In the genomic region with DNA sequence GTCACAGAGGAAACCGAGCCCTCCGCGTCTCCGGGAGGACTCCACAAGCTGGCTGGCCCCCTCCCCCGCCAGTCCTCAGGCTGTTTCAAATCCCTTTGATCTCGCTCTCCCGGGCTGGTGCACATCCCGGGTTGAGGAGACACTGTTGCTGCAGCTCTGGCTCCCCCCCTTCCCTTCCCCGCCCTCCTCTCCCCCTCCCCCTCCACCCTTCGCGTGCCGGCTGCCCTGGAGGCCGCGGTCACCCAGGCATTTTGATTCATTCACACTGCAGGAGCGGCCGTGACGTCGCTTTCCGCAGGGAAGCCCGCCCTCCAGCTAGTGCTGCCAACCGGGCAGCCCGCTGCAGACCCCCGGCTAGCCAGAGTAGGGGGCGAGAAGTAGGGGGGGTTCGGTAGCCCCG, we compare ENCODE assay signal across 9 mouse cellular contexts. TPM values are rescaled to one million over a fixed set of nuclear protein-coding genes. Genes with fewer than 3 reads are reported as not detected.
DNase-seq lines count a peak whose midpoint lies in the region; ATAC-seq and TF ChIP-seq lines count a peak whose summit lies in the region.
"Had no signal": no experiment of that assay in that cellular context is flagged by ENCODE, and none has a peak within 500 bp of the region (broad histone marks: within the 10 kb centered on the region; RNA-seq: fewer than 3 reads in every experiment).

No protein-coding gene starts in this region.

- TF ChIP-seq CTCF in ES-Bruce4 (IDR thresholded peaks at IDR 0.05; ENCODE audit: low read depth, low read length), result no peak

- H3K4me1 ChIP-seq in ES-Bruce4 (ENCODE audit: control insufficient read depth, insufficient read depth, low read length), result no peaks in the 10 kb centered on the region
- H3K4me1 ChIP-seq in forebrain, embryonic 15.5 days, result peaks cover 28% of the 10 kb centered on the region
- H3K4me1 ChIP-seq in limb, embryonic 10.5 days, result peaks cover 40% of the 10 kb centered on the region
- peaks cover 13% of the 10 kb centered on the region for H3K4me1 ChIP-seq in neural tube, embryonic 14.5 days (ENCODE audit: control insufficient read depth, insufficient read depth, low read length)

- peak overlapping the region; percentile 88 for H3K4me2 ChIP-seq in forebrain, embryonic 15.5 days (replicated peaks)
- H3K4me2 ChIP-seq in neural tube, embryonic 14.5 days (ENCODE audit: low read depth, low read length), result peak overlapping the region; percentile 59

- TF ChIP-seq POLR2A in ES-Bruce4 (IDR thresholded peaks at IDR 0.05; ENCODE audit: insufficient read depth, low read length), result no peak

- H3K27me3 ChIP-seq in ES-Bruce4 (ENCODE audit: control insufficient read depth, insufficient read depth, low read length, poor library complexity, severe bottlenecking), result peaks cover 48% of the 10 kb centered on the region
- H3K27me3 ChIP-seq in forebrain, embryonic 15.5 days, result peaks cover 78% of the 10 kb centered on the region
- peaks cover 100% of the 10 kb centered on the region for H3K27me3 ChIP-seq in limb, embryonic 10.5 days (ENCODE audit: low read depth, poor library complexity, severe bottlenecking)
- peaks cover 66% of the 10 kb centered on the region for H3K27me3 ChIP-seq in neural tube, embryonic 14.5 days (ENCODE audit: control insufficient read depth, insufficient read depth, low read length)

- ATAC-seq in forebrain, embryonic 15.5 days (replicated peaks), result peak; percentile 71
- ATAC-seq in neural tube, embryonic 14.5 days (ENCODE audit: low read depth), result peak; percentile 60

- no peak overlapping the region for H3K27ac ChIP-seq in ES-Bruce4 (ENCODE audit: insufficient read depth, low read length)
- no peak overlapping the region for H3K27ac ChIP-seq in forebrain, embryonic 15.5 days (replicated peaks)
- 0 out of 2 replicates have a peak overlapping the region, but pooled peaks have one; percentile 23 for H3K27ac ChIP-seq in limb, embryonic 10.5 days
- no peak overlapping the region for H3K27ac ChIP-seq in neural tube, embryonic 14.5 days (ENCODE audit: low read depth, low read length)

- peak; percentile 33 to 42 for DNase-seq in cerebellum, postnatal 10 days
- DNase-seq in cerebellum, postnatal 25 days, result no peak
- DNase-seq in limb, embryonic 10.5 days (ENCODE audit: low spot score), result peak; percentile 79
- DNase-seq in gastrocnemius, adult 8-10 months (ENCODE audit: low spot score in 2 of 2), result no peak
- DNase-seq in urinary bladder, postnatal 36 days (ENCODE audit: low spot score in 2 of 2), result no peak

- peak overlapping the region; percentile 61 for H3K4me3 ChIP-seq in ES-Bruce4 (ENCODE audit: low read depth, low read length)
- peak overlapping the region; percentile 47 for H3K4me3 ChIP-seq in forebrain, embryonic 15.5 days
- peak overlapping the region; percentile 63 for H3K4me3 ChIP-seq in limb, embryonic 10.5 days
- peak overlapping the region; percentile 29 for H3K4me3 ChIP-seq in neural tube, embryonic 14.5 days (ENCODE audit: low read depth, low read length)

- H3K36me3 ChIP-seq in ES-Bruce4 (ENCODE audit: control insufficient read depth, insufficient read depth, low read length, poor library complexity, severe bottlenecking), result no peaks in the 10 kb centered on the region
- no peaks in the 10 kb centered on the region for H3K36me3 ChIP-seq in forebrain, embryonic 15.5 days
- no peaks in the 10 kb centered on the region for H3K36me3 ChIP-seq in limb, embryonic 10.5 days
- H3K36me3 ChIP-seq in neural tube, embryonic 14.5 days (ENCODE audit: control insufficient read depth, insufficient read depth, low read length), result no peaks in the 10 kb centered on the region

- no peaks in the 10 kb centered on the region for H3K9me3 ChIP-seq in ES-Bruce4 (replicated peaks; ENCODE audit: control insufficient read depth, insufficient read depth, low read length, poor library complexity, severe bottlenecking)
- H3K9me3 ChIP-seq in forebrain, embryonic 15.5 days, result no peaks in the 10 kb centered on the region
- H3K9me3 ChIP-seq in limb, embryonic 10.5 days (replicated peaks), result no peaks in the 10 kb centered on the region
- no peaks in the 10 kb centered on the region for H3K9me3 ChIP-seq in neural tube, embryonic 14.5 days (ENCODE audit: control insufficient read depth, low read length)

- no peak for TF ChIP-seq EP300 in ES-Bruce4 (IDR thresholded peaks at IDR 0.05; ENCODE audit: insufficient read depth, low read depth, low read length)

- H3K9ac ChIP-seq in ES-Bruce4 (ENCODE audit: low read depth, poor library complexity, severe bottlenecking), result peak overlapping the region; percentile 32; the same call in 1 of the 2 replicates
- peak overlapping the region; percentile 32; the same call in 1 of the 2 replicates for H3K9ac ChIP-seq in forebrain, embryonic 15.5 days (replicated peaks)
- 0 out of 2 replicates have a peak overlapping the region, but pooled peaks have one; percentile 7 for H3K9ac ChIP-seq in neural tube, embryonic 14.5 days (replicated peaks; ENCODE audit: low read depth, low read length)

- WGBS in forebrain, embryonic 15.5 days, result under 1% methylated on average over 26 of the region's 26 CpGs
- under 1% methylated on average over 26 of the region's 26 CpGs for WGBS in limb, embryonic 10.5 days
- WGBS in neural tube, embryonic 14.5 days, result under 1% methylated on average over 23 of the region's 26 CpGs

RNA-seq across cellular contexts. Expression of a gene that starts 9.5 kb away (rescaled TPM):
- polyA plus RNA-seq in ES-Bruce4 (2011; ENCODE audit: insufficient read depth, insufficient read length, low read depth, missing spikeins), result not detected in 2 replicates
- 0.33 TPM in 1 of 2 replicates, not detected in the other for polyA plus RNA-seq in forebrain, embryonic 15.5 days (2015; fragmentation: Nextera tagmentation; extraction: Ambion mirVana)
- polyA plus RNA-seq in limb, embryonic 10.5 days (2016; fragmentation: Nextera tagmentation; extraction: Ambion mirVana), result 0.23 TPM in 1 of 2 replicates, not detected in the other
- polyA plus RNA-seq in neural tube, embryonic 14.5 days (2014; fragmentation: Nextera tagmentation; extraction: Ambion mirVana), result 4.7 and 5.8 TPM in 2 replicates
- not detected for total RNA-seq in gastrocnemius, adult 8-10 months (2022)
- total RNA-seq: heart, postnatal 14 days had no signal

Comparison
In these comparisons a context has a peak if more than half of its experiments do, and no peak if none do; other contexts are left out.
1. DNase-seq: peak in cerebellum, postnatal 10 days (2 of 2) and limb, embryonic 10.5 days (single experiment); none in cerebellum, postnatal 25 days (0 of 2), gastrocnemius, adult 8-10 months (0 of 2) and urinary bladder, postnatal 36 days (0 of 2).
2. Peak in every context shown above with its lines, with median percentiles within 50 percentile points of each other: H3K4me3 ChIP-seq and H3K9ac ChIP-seq.